Mouse (Mus musculus) spleen, adult 18-20 months (tissue): Measurements from ENCODE around the gene Fignl2.
"Not testable (repeated sequence)": the region's sequence is repeated elsewhere in the genome, so short reads cannot be mapped to it uniquely, and the experiment has no call there.

Experiments used
- DNase-seq, 2 experiments: peaks; one replicate each; pipeline ENCODE4 v3.0.0; 2022; ENCODE audit warnings: mixed read lengths in 2 of 2

The Fignl2 gene

DNA sequence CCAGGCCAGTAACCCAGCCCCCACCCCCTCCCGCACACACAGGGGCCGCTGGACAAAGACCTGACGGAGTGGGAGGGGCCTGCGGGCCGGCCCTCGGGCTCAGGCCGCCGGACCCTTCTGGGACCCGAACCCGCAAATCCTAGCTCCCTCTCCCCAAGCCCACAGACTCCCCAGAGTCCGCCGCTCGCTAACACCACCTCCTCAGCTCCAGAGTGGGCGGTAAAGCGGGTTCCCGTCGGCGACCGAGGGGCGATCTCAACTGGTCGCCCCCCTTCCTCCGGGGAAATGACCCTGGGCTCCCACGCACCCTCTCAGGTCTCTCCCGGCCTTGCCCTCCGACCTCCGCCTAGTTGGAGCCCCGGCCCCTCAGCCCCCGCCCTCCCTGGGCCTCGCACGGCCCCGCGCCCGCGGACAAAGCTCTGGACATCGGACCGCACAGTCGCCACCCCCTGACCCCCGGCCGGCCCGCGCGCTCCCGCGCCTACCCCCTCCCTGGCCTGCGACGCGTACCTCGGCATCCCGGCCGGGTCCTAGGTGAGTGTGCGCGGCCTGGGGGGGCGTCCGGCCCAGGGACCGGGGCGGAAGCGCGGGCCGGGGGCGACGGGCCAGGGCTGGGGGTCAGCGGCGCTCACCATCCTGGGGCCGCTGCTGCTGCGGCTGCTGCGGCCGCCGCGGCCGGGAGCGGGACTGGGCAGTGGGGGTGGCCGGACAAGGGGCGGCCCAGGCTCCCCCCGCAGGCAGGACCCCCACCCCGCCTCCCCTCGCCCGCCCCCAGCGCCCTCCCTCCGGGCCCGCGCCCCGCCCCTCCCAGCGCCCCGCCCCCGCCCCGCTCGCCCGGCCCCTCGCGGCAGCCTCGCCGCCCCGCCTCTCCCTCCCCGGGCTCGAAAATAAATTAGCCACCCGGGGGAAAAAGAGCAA lies at the start of gene Fignl2:
Gene Fignl2 (minus strand): TSS at position 755 of the 918 bp plus-strand sequence.
- DNase-seq = no peak

GRCm38 (mm10) chr15:101126876-101127544 lies 48.6 kb upstream of the Fignl2 start:
- DNase-seq = no peak

DNA sequence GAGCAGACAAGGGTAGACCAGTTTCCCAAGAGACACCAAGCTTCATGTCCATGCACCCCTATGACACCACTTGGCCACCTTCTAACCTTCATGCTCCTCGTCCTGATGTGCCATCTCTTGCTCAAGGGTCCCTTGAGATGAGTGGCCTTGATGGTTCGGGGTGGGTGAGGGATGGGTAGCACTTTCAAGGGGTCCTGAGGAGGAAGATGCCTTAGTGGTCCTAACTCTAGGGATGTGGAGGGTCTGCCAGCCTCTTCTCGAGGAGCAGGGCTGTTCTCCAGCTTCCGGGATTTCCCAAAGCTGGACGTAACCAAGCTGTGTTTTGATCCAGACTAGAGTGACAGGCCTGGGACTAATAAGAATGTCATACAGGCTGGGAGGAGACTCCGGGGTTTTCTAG lies 47.2 kb upstream of the Fignl2 start:
- DNase-seq = no peak

GRCm38 (mm10) chr15:101123202-101123601 lies 44.8 kb upstream of the Fignl2 start:
- DNase-seq = no peak

DNA sequence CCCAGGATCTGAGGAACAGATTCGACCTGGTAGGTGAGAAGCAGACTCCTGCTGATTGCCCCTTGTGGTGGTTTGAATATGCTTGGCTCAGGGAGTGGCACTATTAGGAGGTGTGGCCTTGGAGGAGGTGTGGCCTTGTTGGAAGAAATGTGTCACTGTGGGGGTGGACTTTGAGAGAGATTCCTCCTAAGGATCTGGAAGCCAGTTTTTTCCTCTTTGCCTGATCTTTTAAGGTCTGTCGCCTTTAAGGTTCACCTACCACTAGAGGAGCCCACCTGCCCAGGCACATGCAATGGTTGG lies 43.9 kb upstream of the Fignl2 start:
- DNase-seq = no peak

GRCm38 (mm10) chr15:101121411-101122289 lies 43.3 kb upstream of the Fignl2 start:
- no peak for DNase-seq

DNA sequence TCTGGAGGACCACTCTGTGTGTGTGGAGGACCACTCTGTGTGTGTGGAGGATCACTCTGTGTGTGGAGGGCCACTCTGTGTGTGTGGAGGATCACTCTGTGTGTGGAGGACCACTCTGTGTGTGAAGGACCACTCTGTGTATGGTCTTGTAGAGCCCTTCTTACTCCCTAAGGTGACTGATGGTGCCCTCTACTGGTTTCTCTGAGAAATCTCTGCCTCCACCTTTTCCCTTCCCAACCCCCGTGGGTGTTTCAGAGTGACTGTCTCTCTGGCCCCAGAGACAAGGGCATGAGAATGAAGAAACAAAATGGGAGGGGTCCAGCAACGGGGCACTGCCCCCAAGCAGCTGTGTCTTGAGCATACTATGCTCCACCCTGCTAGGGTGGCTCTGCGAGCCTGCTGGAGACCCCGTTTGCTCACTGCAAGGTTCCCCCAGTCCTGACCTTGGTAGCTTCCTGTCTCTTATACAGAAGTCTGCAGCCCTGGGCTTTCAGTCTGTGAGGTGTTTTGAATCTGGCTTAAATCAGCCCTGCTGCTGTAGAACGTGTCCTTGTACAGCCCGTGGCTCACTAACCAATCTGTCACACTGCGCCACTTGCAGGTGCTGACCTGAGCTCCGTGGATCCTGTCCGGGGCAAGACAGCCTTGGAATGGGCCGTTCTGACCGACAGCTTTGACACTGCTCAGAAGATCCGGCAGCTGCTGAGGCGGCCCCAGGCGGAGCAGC lies 40.2 kb upstream of the Fignl2 start:
- DNase-seq = no peak

DNA sequence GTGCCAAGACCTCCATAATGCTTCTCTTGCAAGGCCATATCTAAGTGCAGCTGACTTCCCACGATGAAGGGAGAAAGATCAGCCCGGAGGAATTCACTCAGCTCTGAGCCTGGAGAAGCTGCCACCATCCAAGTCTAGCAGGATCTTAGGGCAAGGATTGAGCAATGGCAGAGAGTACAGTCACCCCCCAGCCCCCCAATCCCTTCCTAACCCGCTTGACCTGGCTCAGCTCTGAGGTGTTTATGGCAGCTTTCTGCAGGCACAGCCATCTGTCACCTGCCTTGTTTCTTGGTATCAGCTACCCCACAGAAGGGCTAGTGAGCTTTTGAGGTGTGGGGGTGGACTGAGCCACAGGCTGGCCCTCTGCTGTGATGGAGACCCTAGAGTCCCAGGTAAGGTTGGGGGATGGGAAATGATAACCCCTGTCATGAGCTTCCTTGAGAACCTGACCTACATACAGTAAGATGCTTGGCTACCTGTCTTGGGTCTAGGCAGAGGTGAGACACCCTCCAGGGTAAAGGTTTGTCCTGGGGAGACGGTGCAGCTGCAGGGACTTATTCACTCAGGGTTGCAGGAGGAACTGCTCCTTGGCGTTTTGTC lies 37.2 kb upstream of the Fignl2 start, which contains the start of gene Ankrd33:
Gene Ankrd33 (plus strand): TSS at position 245 of the 600 bp plus-strand sequence.
- no peak for DNase-seq

DNA sequence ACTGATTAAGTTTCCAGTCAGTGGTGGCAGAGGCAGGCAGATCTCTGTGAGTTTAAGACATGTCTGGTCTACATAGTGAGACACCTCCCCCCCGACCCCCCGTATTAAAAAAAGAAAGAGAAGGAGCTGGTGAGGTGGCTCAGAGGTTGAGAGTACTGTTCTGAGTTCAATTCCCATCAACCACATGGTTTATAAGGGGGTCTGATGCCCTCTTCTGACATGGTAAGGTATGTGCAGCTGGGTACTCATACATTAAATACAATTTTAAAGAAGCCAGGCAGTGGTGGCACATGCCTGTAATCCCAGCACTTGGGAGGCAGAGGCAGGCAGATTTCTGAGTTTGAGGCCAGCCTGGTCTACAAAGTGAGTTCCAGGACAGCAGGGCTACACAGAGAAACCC lies 35.4 kb upstream of the Fignl2 start:
- not testable (repeated sequence) for DNase-seq

GRCm38 (mm10) chr15:101113176-101113575 lies 34.8 kb upstream of the Fignl2 start:
- DNase-seq = peak in 1 of 2 experiments; percentile 18

- DNase-seq = no peak
Measured at GRCm38 (mm10) chr15:101107906-101108671, 29.7 kb upstream of the Fignl2 start.

GRCm38 (mm10) chr15:101106011-101106410 lies 27.6 kb upstream of the Fignl2 start:
- no peak for DNase-seq

DNA sequence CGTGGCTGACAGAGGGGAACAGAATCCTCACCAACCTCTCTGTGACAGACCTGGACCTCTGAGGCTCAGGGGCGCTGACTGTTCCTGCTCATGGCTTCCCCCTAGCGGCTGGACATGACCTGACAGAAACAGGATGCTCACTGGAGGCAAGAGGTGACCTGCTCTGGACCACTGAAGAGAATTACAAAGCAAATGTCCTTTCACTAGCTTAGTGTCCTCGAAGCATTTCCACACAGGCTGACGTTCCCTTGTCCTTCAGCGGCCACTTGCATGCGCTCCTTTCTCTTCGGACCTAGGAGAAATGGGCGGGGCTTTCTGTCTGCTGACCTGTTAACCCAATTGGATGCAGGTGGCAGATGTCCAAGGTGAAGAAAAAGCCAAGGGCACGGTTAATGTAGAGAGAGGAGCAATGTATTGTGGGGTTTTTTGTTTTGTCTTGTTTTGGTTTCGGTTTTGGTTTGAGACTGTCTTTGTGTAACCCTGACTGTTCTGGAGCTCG lies 27.2 kb upstream of the Fignl2 start:
- DNase-seq = peak; percentile 42 to 80

DNA sequence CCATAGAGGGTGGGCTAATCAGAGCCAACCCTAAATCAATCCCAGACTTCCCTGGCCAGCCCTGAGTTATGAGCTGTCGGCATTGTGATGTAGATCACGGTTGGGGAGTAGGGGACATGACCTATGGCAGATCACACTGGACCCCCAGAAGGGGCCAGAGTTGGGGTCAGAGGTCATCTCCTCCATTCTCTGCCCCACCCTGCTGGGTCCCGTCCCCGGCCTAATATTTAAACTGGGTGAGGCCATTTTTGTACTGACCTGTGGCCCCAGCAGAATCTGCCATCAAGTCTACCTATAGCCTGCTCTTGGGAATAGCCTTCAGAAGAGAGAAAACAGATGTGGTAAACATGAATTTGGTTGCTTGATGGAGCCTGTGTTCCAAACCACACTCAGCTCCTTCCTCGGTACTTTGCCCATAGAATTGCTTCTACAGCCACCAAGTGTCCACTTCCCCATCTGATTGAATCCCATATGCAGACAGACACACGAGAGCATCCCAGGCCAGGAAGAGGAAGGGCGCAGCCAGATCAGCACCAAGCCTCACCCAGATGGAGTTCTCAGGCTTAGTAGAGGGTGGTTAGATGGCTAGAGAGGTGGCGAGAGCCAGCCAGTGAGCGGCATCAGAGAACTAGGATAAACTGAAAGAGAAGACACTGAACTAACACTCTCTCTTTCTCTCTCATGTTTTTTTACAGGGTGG lies 25.4 kb upstream of the Fignl2 start:
- DNase-seq = no peak

- DNase-seq = no peak
Measured at GRCm38 (mm10) chr15:101100996-101101395, 22.6 kb upstream of the Fignl2 start.

DNA sequence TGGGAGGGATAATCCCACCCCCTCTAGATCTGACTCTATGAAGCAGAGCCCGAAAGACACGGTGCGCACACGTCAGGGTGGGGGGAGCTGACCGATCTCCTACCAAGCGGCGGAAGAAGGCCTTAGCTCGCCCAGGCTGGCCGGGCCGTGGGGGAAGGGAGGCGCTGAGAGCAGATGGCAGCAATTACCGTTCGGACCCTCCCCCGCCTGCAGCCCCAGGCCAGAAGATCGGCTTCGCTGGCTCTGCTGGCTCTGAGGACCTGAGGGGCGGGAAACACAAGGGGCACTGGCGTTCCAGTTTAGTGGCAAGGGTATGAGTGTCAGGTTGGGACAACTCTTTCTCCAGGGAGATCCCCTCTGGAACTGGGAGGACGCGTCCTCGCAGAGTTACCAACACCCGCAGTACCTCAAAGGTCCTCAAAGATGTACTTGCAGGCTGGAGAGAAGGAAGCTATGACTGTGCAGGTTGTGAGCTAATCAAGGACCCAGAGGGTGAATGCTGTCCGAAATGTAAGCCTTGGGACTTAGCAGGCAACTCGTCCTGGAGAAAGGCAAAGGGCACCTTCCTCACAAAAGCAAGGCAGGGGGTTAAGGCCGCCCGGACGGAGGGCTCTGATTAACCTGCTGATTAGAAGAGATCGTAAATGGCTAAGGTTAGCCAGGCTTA lies 19.8 kb upstream of the Fignl2 start:
- no peak for DNase-seq

GRCm38 (mm10) chr15:101095392-101095791 lies 17.0 kb upstream of the Fignl2 start:
- no peak for DNase-seq

- no peak for DNase-seq
Measured at GRCm38 (mm10) chr15:101094979-101095378, 16.6 kb upstream of the Fignl2 start.

DNA sequence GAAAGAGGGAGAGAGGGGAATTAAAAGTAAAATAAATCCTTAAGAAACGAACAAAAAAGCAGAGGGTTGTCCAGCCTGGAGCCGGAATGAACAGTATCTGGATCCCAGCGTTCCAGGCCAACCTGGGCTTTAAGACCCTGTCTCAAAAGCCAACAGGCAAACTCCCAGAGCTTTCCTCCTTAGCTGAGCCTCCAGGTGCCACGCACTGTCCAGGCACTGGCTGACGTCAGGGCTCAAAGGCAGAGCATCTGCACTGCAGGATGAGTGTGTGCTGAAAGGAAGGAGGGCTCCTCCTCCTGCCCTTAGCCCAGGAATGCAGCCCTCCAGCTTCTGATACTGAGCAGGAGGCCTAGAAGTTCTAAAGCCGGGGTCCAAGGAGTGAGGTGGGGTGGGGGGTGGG lies 15.6 kb upstream of the Fignl2 start:
- DNase-seq = no peak
